Mouse (Mus musculus) liver, embryonic 12.5 days (tissue): Measurements from ENCODE around the gene Mdc1. TPM values are rescaled to one million over a fixed set of nuclear protein-coding genes. Genes with fewer than 3 reads are reported as not detected.
A peak's percentile ranks its signal among the peaks of the same experiment; 100 is the strongest.

Experiments
- ATAC-seq: fragments of 200-750 bp; cut with Nextera tagmentation; 2 replicates; pipeline ENCODE4 v1.8.0; 2017; ENCODE audit warnings: moderate number of reproducible peaks, mild to moderate bottlenecking, moderate library complexity
- H3K27ac ChIP-seq: fragments of 300-500 bp; sonication (generic); 2 replicates; pipeline ENCODE4 v1.5.1; 2016; ENCODE audit warnings: mild to moderate bottlenecking
- H3K27me3 ChIP-seq: fragments of 300-500 bp; sonication (generic); replicated peaks from 2 replicates; pipeline ENCODE4 v1.6.1; 2016; ENCODE audit warnings: mild to moderate bottlenecking, moderate library complexity
- H3K36me3 ChIP-seq: fragments of 300-500 bp; sonication (generic); 2 replicates; pipeline ENCODE4 v1.6.1; 2016; ENCODE audit warnings: mild to moderate bottlenecking, moderate library complexity
- H3K4me1 ChIP-seq: fragments of 300-500 bp; sonication (generic); 2 replicates; pipeline ENCODE4 v1.6.1; 2016
- H3K4me2 ChIP-seq: fragments of 300-500 bp; sonication (generic); 2 replicates; pipeline ENCODE4 v1.6.1; 2016; ENCODE audit warnings: mild to moderate bottlenecking, moderate library complexity
- H3K4me3 ChIP-seq: fragments of 300-500 bp; sonication (generic); 2 replicates; pipeline ENCODE4 v1.5.1; 2016; ENCODE audit warnings: mild to moderate bottlenecking, moderate library complexity
- H3K9ac ChIP-seq: fragments of 300-500 bp; sonication (generic); 2 replicates; pipeline ENCODE4 v1.6.1; 2016; ENCODE audit warnings: mild to moderate bottlenecking, moderate library complexity
- H3K9me3 ChIP-seq: fragments of 300-500 bp; sonication (generic); replicated peaks from 2 replicates; pipeline ENCODE4 v1.6.1; 2016; ENCODE audit warnings: mild to moderate bottlenecking, moderate library complexity
- WGBS: fragments of 180-500 bp; shearing (Covaris S2); methylation state at CpG from one replicate; pipeline ENCODE4 v1.1.7; 2016; ENCODE audit not compliant: insufficient replicate concordance; 5-methylcytosine and 5-hydroxymethylcytosine counted together
- microRNA-seq: library from miRNA; unstranded; fragments of <30 nt; microRNA quantifications from one replicate; pipeline ENCODE4, GENCODE M21; 2017
- polyA plus RNA-seq: library from polyadenylated mRNA; unstranded; fragments of >200 nt; fragmentation: Nextera tagmentation; extraction: Ambion mirVana; gene quantifications from 2 replicates; pipeline ENCODE4 v1.2.1, GENCODE M21; 2016

The Mdc1 gene
- polyA plus RNA-seq, 1 experiment from 2014 or later: 15.0 TPM

DNA sequence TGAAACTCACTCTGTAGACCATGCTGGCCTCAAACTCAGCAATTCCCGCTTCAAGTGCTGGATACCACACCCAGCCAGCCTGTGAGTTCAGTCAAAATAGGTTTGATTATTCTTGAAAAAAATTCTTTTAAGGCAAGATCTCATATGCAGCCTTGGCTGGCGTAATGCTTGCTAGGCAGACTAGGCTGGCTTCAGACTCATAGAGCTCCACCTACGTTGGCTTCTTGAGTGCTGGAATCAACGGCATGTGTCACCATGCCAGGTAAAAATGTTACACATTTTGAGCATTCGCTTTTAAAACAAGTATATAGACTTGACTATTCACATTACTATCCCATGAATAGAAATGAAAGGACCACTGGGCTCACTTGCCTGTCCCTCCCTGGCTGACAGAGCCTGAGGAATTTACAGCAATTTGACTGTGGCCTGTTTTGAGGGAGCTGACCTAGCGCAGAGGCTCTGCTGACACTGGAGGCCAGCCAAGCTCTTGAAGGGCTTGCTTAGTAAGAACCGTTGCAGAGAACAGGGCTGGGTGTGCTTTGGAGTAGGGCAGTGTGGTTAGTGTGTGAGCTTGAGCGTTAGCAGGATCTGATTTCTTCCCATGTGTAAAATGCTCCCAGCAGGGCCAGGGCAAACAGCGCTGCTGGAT is 62.2 kb downstream of the Mdc1 start:
- Histone ChIP-seq H3K36me3 (peaks cover 52% of the 10 kb centered on the region), H3K9ac (no peak overlapping the region), H3K4me3 (no peak overlapping the region), H3K4me2 (no peak overlapping the region), H3K27ac (peak overlapping the region; percentile 1; the same call in 1 of the 2 replicates), H3K4me1 (peaks cover 29% of the 10 kb centered on the region), H3K27me3 (no peaks in the 10 kb centered on the region), H3K9me3 (no peaks in the 10 kb centered on the region)
- no peak for ATAC-seq
- 72% methylated on average over 9 of the region's 9 CpGs for WGBS

DNA sequence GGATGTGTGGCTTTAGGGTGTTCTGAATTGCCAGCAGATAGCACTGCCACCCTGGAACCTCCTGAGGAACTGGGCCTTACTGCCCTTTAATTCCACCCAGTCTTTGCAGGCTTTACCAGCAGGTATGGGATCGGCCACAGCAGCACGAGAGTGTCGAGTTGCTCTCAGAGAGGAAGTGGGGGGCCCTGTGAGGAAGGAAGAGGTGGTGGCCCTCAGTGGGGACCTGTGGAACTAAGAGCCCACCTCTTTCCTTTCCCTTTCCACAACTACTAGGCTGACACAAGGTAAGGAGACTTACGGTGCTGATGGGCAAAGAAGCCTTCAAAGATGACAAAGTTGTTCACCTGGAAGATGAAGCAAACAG is 62.7 kb downstream of the Mdc1 start:
- H3K27me3 ChIP-seq: no peaks in the 10 kb centered on the region
- H3K36me3 ChIP-seq: peaks cover 53% of the 10 kb centered on the region
- H3K9ac ChIP-seq: no peak overlapping the region
- H3K4me1 ChIP-seq: peaks cover 31% of the 10 kb centered on the region
- WGBS: 48% methylated on average over 4 of the region's 4 CpGs
- no peak overlapping the region for H3K4me2 ChIP-seq
- H3K4me3 ChIP-seq: no peak overlapping the region
- H3K9me3 ChIP-seq: no peaks in the 10 kb centered on the region
- ATAC-seq: no peak
- peak overlapping the region; percentile 1; the same call in 1 of the 2 replicates for H3K27ac ChIP-seq

DNA sequence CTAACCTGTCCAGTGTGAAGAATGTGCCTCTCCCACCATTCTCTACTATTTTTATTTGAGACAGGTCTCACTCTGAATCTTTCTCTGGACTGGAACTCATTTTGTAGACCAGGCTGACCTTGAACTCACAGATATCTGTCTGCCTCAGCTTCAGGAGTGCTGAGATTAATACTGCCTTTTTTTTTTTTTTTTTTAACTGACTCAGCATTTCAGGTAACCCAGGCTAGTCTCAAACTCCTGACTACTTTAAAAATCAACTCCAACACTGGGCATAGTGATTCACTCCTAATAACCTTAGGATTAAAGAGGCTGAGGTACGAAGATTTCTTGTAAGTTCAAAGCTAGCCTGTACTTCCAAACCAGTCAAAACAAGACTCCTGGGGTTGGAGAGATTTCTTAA is 64.3 kb downstream of the Mdc1 start:
- ATAC-seq: no peak
- Histone ChIP-seq H3K36me3 (peaks cover 53% of the 10 kb centered on the region), H3K27ac (no peak overlapping the region), H3K4me2 (no peak overlapping the region), H3K4me3 (no peak overlapping the region), H3K9me3 (no peaks in the 10 kb centered on the region), H3K4me1 (peaks cover 32% of the 10 kb centered on the region), H3K9ac (no peak overlapping the region), H3K27me3 (no peaks in the 10 kb centered on the region)
- whole genome bisulfite sequencing: 89% methylated on average over 1 of the region's 1 CpGs

DNA sequence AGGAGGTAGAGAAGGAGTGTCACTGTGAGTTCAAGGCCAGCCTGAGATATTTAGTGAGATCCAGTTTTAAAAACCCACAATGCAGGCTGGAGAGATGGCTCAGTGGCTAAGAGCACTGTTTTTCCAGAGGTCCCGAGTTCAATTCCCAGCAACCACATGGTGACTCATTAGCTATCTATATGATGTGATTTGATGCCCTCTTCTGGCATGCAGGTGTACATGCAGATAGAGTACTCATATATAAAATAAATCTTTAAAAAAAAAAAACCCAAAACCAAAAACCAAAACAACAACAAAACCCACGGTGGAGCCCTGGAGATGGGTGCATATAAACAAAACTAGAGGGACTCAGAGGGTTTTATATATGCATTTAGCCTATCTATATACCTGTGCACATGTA is 66.3 kb downstream of the Mdc1 start:
- no peak overlapping the region for H3K4me3 ChIP-seq
- no peaks in the 10 kb centered on the region for H3K27me3 ChIP-seq
- no peak for ATAC-seq
- H3K9me3 ChIP-seq: no peaks in the 10 kb centered on the region
- H3K27ac ChIP-seq: no peak overlapping the region
- H3K36me3 ChIP-seq: peaks cover 65% of the 10 kb centered on the region
- H3K9ac ChIP-seq: no peak overlapping the region
- H3K4me2 ChIP-seq: no peak overlapping the region
- WGBS: 63% methylated on average over 2 of the region's 2 CpGs
- peaks cover 39% of the 10 kb centered on the region for H3K4me1 ChIP-seq

Small RNAs within 50 kb of the gene (microRNA-seq; reads per million reads assigned to microRNA genes)
- 1.4 reads per million for gene Gm28033

Other genes starting within 250 kb of the Mdc1 start
- not detected in 2 replicates for gene Sfta2, start 240.0 kb upstream of the Mdc1 start, polyA plus RNA-seq
- not detected in 2 replicates for gene Gm9573, start 214.9 kb upstream of the Mdc1 start, polyA plus RNA-seq
- gene Mucl3, start 197.8 kb upstream of the Mdc1 start, polyA plus RNA-seq: 0.05 TPM in 1 of 2 replicates, not detected in the other
- 10.7 and 11.8 TPM in 2 replicates for gene Vars2, start 173.9 kb upstream of the Mdc1 start, polyA plus RNA-seq
- 38.3 and 44.0 TPM in 2 replicates for gene Gtf2h4, start 167.8 kb upstream of the Mdc1 start, polyA plus RNA-seq
- gene Ddr1, start 136.9 kb upstream of the Mdc1 start, polyA plus RNA-seq: 5.7 and 6.1 TPM in 2 replicates
- gene Ier3, start 19.8 kb upstream of the Mdc1 start, polyA plus RNA-seq: 16.8 and 19.9 TPM in 2 replicates
- 38.0 and 43.1 TPM in 2 replicates for gene Flot1, start 18.3 kb upstream of the Mdc1 start, polyA plus RNA-seq
- gene Tubb5, start 3.2 kb upstream of the Mdc1 start, polyA plus RNA-seq: 577 and 600 TPM in 2 replicates
- 29.5 and 29.8 TPM in 2 replicates for gene Nrm, start 19.8 kb downstream of the Mdc1 start, polyA plus RNA-seq
- gene Ppp1r18, start 24.1 kb downstream of the Mdc1 start, polyA plus RNA-seq: 11.9 and 12.6 TPM in 2 replicates
- 50.7 and 52.8 TPM in 2 replicates for gene Dhx16, start 38.3 kb downstream of the Mdc1 start, polyA plus RNA-seq
- gene 2310061I04Rik, start 55.9 kb downstream of the Mdc1 start, polyA plus RNA-seq: 20.2 and 20.9 TPM in 2 replicates
- 15.0 and 16.8 TPM in 2 replicates for gene Atat1, start 68.6 kb downstream of the Mdc1 start, polyA plus RNA-seq
- 113 and 123 TPM in 2 replicates for gene Mrps18b, start 74.9 kb downstream of the Mdc1 start, polyA plus RNA-seq
- 29.0 and 32.8 TPM in 2 replicates for gene Ppp1r10, start 74.9 kb downstream of the Mdc1 start, polyA plus RNA-seq
- 90.2 and 90.5 TPM in 2 replicates for gene Abcf1, start 128.2 kb downstream of the Mdc1 start, polyA plus RNA-seq
- 23.7 and 25.1 TPM in 2 replicates for gene Gnl1, start 138.3 kb downstream of the Mdc1 start, polyA plus RNA-seq
- gene Prr3, start 138.7 kb downstream of the Mdc1 start, polyA plus RNA-seq: 12.6 and 13.7 TPM in 2 replicates
- 4.6 and 5.7 TPM in 2 replicates for gene H2-T24, start 179.0 kb downstream of the Mdc1 start, polyA plus RNA-seq
- 19.5 and 20.5 TPM in 2 replicates for gene H2-T23, start 191.3 kb downstream of the Mdc1 start, polyA plus RNA-seq
- 7.5 and 8.4 TPM in 2 replicates for gene H2-T22, start 201.2 kb downstream of the Mdc1 start, polyA plus RNA-seq
- not detected in 2 replicates for gene Gm6034, start 201.4 kb downstream of the Mdc1 start, polyA plus RNA-seq
- gene Gm11127, start 216.9 kb downstream of the Mdc1 start, polyA plus RNA-seq: not detected in 2 replicates